Mouse (Mus musculus) heart, adult 2 months (tissue): ENCODE measurements at regions not wholly inside any gene's neighbourhood (a gene's known extent, or its start where the extent isn't known, plus 50 kb on each side); places are given as distances from the start of the nearest gene placed in this dataset.
"Not testable (repeated sequence)": the region's sequence is repeated elsewhere in the genome, so short reads cannot be mapped to it uniquely, and the experiment has no call there.

Experiments used
- DNase-seq, 2 experiments: peaks; one replicate each; pipeline ENCODE4 v3.0.0; 2021
- H3K27ac ChIP-seq: fragments of 200-600 bp; 2 replicates; pipeline ENCODE4 v1.8.1; 2022
- H3K27me3 ChIP-seq: fragments of 200-500 bp; 2 replicates; pipeline ENCODE4 v1.6.1; 2012; ENCODE audit warnings: mild to moderate bottlenecking, low read length, inconsistent platforms, mixed read lengths; ENCODE audit not compliant: control insufficient read depth, insufficient read depth
- H3K36me3 ChIP-seq: fragments of 200-500 bp; 2 replicates; pipeline ENCODE4 v1.6.1; 2012; ENCODE audit warnings: low read length, inconsistent platforms; ENCODE audit not compliant: control insufficient read depth, insufficient read depth
- H3K4me1 ChIP-seq: fragments of 200-500 bp; 2 replicates; pipeline ENCODE4 v1.6.1; 2011; ENCODE audit warnings: low read length; ENCODE audit not compliant: control insufficient read depth, insufficient read depth
- H3K4me3 ChIP-seq: fragments of 200-600 bp; 2 replicates; pipeline ENCODE4 v1.8.1; 2022
- H3K79me2 ChIP-seq: fragments of 200-500 bp; replicated peaks from 2 replicates; pipeline ENCODE4 v1.6.1; 2012; ENCODE audit warnings: mild to moderate bottlenecking, inconsistent platforms, low read length, moderate library complexity, mixed read lengths; ENCODE audit not compliant: control insufficient read depth, insufficient read depth
- H3K9ac ChIP-seq: fragments of 200-500 bp; 2 replicates; pipeline ENCODE4 v1.6.1; 2012; ENCODE audit warnings: low read depth, mild to moderate bottlenecking, control low read depth, inconsistent platforms, low read length, mixed read lengths
- WGBS: fragments of 180-500 bp; shearing (Covaris S2); methylation state at CpG from one replicate; pipeline ENCODE4 v1.1.7; 2018; 5-methylcytosine and 5-hydroxymethylcytosine counted together
- intact Hi-C: fragments of 180-260 bp; cut with DNase I; formaldehyde crosslinking; loops from one replicate; pipeline ENCODE4 v1.15.1; 2025

DNA sequence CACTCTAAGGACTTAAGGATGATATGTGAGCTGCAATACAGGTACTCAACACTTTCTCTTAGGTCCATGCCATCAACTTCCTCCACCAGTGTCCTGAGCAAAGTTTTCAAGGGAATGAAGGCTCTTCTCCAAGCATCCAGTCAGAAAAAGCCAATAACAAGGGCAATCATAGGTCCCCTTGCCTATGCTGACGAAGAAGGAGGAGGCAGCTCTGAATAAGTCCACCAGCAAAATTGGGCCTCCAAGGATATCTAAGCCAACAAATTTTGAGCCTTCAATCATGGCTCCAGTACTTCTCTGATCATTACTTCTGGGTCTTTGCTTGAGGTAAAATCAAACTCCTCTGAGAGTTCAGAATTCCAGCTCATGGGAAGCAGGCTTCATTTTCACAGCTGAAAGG is 293.1 kb downstream of the Snurf start:
- DNase-seq: peak; percentile 9 to 30
- H3K9ac ChIP-seq, H3K27me3 ChIP-seq, H3K79me2 ChIP-seq, intact Hi-C loops, H3K4me3 ChIP-seq, H3K27ac ChIP-seq, H3K4me1 ChIP-seq, H3K36me3 ChIP-seq: not testable (repeated sequence)
- WGBS: 43% methylated on average over 1 of the region's 1 CpGs
